Mouse (Mus musculus): ENCODE results near the gene Dpf3. TPM values are rescaled to one million over a fixed set of nuclear protein-coding genes. Genes with fewer than 3 reads are reported as not detected.

Gene Dpf3
- polyA plus RNA-seq, 2 experiments: 3.0 to 4.9 TPM

GRCm38 (mm10) chr12:83411721-83412521, 75.6 kb downstream of the Dpf3 start:
- ATAC-seq (ENCODE audit: low FRiP score, low read depth) (no peak; the same call in 1 of the 2 replicates), DNase-seq (ENCODE audit: low spot score) (no peak)
- Histone ChIP-seq H3K4me2 (replicated peaks; ENCODE audit: low read depth, low read length, severe bottlenecking) (no peak overlapping the region), H3K27ac (replicated peaks; ENCODE audit: low read depth, low read length) (no peak overlapping the region), H3K4me3 (replicated peaks; ENCODE audit: low read length) (no peak overlapping the region), H3K4me1 (ENCODE audit: control insufficient read depth, insufficient read depth, low read length) (0 out of 2 replicates have a peak, but pooled peaks cover 2% of the 10 kb centered on the region), H3K9me3 (ENCODE audit: control insufficient read depth, low read length) (no peaks in the 10 kb centered on the region), H3K27me3 (ENCODE audit: control insufficient read depth, insufficient read depth, low read length) (no peaks in the 10 kb centered on the region), H3K36me3 (ENCODE audit: control insufficient read depth, insufficient read depth, low read length) (no peaks in the 10 kb centered on the region), H3K9ac (ENCODE audit: low read depth, low read length, severe bottlenecking) (no peak overlapping the region)
- 51% methylated on average over 17 of the region's 17 CpGs for WGBS
- TF ChIP-seq POLR2A (IDR thresholded peaks at IDR 0.05; ENCODE audit: borderline replicate concordance, extremely low read depth, insufficient read depth, insufficient read length): no peak

GRCm38 (mm10) chr12:83411032-83411431, 76.5 kb downstream of the Dpf3 start:
- ATAC-seq (ENCODE audit: low FRiP score, low read depth) (no peak), DNase-seq (ENCODE audit: low spot score) (no peak)
- H3K4me2 ChIP-seq (replicated peaks; ENCODE audit: low read depth, low read length, severe bottlenecking): no peak overlapping the region
- H3K4me1 ChIP-seq (ENCODE audit: control insufficient read depth, insufficient read depth, low read length): 0 out of 2 replicates have a peak, but pooled peaks cover 2% of the 10 kb centered on the region
- H3K9me3 ChIP-seq (ENCODE audit: control insufficient read depth, low read length): no peaks in the 10 kb centered on the region
- TF ChIP-seq POLR2A (IDR thresholded peaks at IDR 0.05; ENCODE audit: borderline replicate concordance, extremely low read depth, insufficient read depth, insufficient read length): no peak
- no peak overlapping the region for H3K9ac ChIP-seq (ENCODE audit: low read depth, low read length, severe bottlenecking)
- no peaks in the 10 kb centered on the region for H3K27me3 ChIP-seq (ENCODE audit: control insufficient read depth, insufficient read depth, low read length)
- 70% methylated on average over 5 of the region's 5 CpGs for WGBS
- no peak overlapping the region for H3K4me3 ChIP-seq (replicated peaks; ENCODE audit: low read length)
- H3K27ac ChIP-seq (replicated peaks; ENCODE audit: low read depth, low read length): no peak overlapping the region
- H3K36me3 ChIP-seq (ENCODE audit: control insufficient read depth, insufficient read depth, low read length): no peaks in the 10 kb centered on the region

- no peaks in the 10 kb centered on the region for H3K4me1 ChIP-seq (ENCODE audit: control insufficient read depth, insufficient read depth, low read length)
- H3K9me3 ChIP-seq (ENCODE audit: control insufficient read depth, low read length): no peaks in the 10 kb centered on the region
- no peak overlapping the region for H3K9ac ChIP-seq (ENCODE audit: low read depth, low read length, severe bottlenecking)
- no peak for TF ChIP-seq POLR2A (IDR thresholded peaks at IDR 0.05; ENCODE audit: borderline replicate concordance, extremely low read depth, insufficient read depth, insufficient read length)
- no peaks in the 10 kb centered on the region for H3K36me3 ChIP-seq (ENCODE audit: control insufficient read depth, insufficient read depth, low read length)
- H3K4me2 ChIP-seq (replicated peaks; ENCODE audit: low read depth, low read length, severe bottlenecking): no peak overlapping the region
- no peak overlapping the region for H3K4me3 ChIP-seq (replicated peaks; ENCODE audit: low read length)
- no peaks in the 10 kb centered on the region for H3K27me3 ChIP-seq (ENCODE audit: control insufficient read depth, insufficient read depth, low read length)
- no peak for ATAC-seq (ENCODE audit: low FRiP score, low read depth)
- 93% methylated on average over 12 of the region's 12 CpGs for WGBS
- no peak for DNase-seq (ENCODE audit: low spot score)
- no peak overlapping the region for H3K27ac ChIP-seq (replicated peaks; ENCODE audit: low read depth, low read length)
Measured at GRCm38 (mm10) chr12:83405374-83406125, 82.0 kb downstream of the Dpf3 start.

GRCm38 (mm10) chr12:83402270-83402669, 85.2 kb downstream of the Dpf3 start:
- WGBS: 51% methylated on average over 5 of the region's 5 CpGs
- no peak for TF ChIP-seq POLR2A (IDR thresholded peaks at IDR 0.05; ENCODE audit: borderline replicate concordance, extremely low read depth, insufficient read depth, insufficient read length)

GRCm38 (mm10) chr12:83392011-83392410, 95.5 kb downstream of the Dpf3 start:
- no peaks in the 10 kb centered on the region for H3K27me3 ChIP-seq (ENCODE audit: control insufficient read depth, insufficient read depth, low read length)
- DNase-seq (ENCODE audit: low spot score): no peak
- no peak for ATAC-seq (ENCODE audit: low FRiP score, low read depth)
- H3K4me2 ChIP-seq (replicated peaks; ENCODE audit: low read depth, low read length, severe bottlenecking): no peak overlapping the region
- H3K4me3 ChIP-seq (replicated peaks; ENCODE audit: low read length): no peak overlapping the region
- no peaks in the 10 kb centered on the region for H3K4me1 ChIP-seq (ENCODE audit: control insufficient read depth, insufficient read depth, low read length)
- no peak overlapping the region for H3K9ac ChIP-seq (ENCODE audit: low read depth, low read length, severe bottlenecking)
- H3K9me3 ChIP-seq (ENCODE audit: control insufficient read depth, low read length): no peaks in the 10 kb centered on the region
- WGBS: 87% methylated on average over 16 of the region's 16 CpGs
- H3K36me3 ChIP-seq (ENCODE audit: control insufficient read depth, insufficient read depth, low read length): no peaks in the 10 kb centered on the region
- H3K27ac ChIP-seq (replicated peaks; ENCODE audit: low read depth, low read length): no peak overlapping the region
- no peak for TF ChIP-seq POLR2A (IDR thresholded peaks at IDR 0.05; ENCODE audit: borderline replicate concordance, extremely low read depth, insufficient read depth, insufficient read length)

More at GRCm38 (mm10) chr12:83402270-83402669, 85.2 kb downstream of the Dpf3 start:
- ATAC-seq (ENCODE audit: low FRiP score, low read depth): no peak
- H3K27ac ChIP-seq (replicated peaks; ENCODE audit: low read depth, low read length): no peak overlapping the region
- H3K4me3 ChIP-seq (replicated peaks; ENCODE audit: low read length): no peak overlapping the region
- no peaks in the 10 kb centered on the region for H3K4me1 ChIP-seq (ENCODE audit: control insufficient read depth, insufficient read depth, low read length)
- no peaks in the 10 kb centered on the region for H3K27me3 ChIP-seq (ENCODE audit: control insufficient read depth, insufficient read depth, low read length)
- no peaks in the 10 kb centered on the region for H3K9me3 ChIP-seq (ENCODE audit: control insufficient read depth, low read length)
- H3K4me2 ChIP-seq (replicated peaks; ENCODE audit: low read depth, low read length, severe bottlenecking): no peak overlapping the region
- H3K9ac ChIP-seq (ENCODE audit: low read depth, low read length, severe bottlenecking): no peak overlapping the region
- no peaks in the 10 kb centered on the region for H3K36me3 ChIP-seq (ENCODE audit: control insufficient read depth, insufficient read depth, low read length)
- no peak for DNase-seq (ENCODE audit: low spot score)

Data from limb, embryonic 14.5 days (tissue).